Mouse (Mus musculus): Measurements from ENCODE around the gene Siglece. TPM values are rescaled to one million over a fixed set of nuclear protein-coding genes. Genes with fewer than 3 reads are reported as not detected.
A peak's percentile ranks its signal among the peaks of the same experiment; 100 is the strongest.
"Not testable (repeated sequence)": the region's sequence is repeated elsewhere in the genome, so short reads cannot be mapped to it uniquely, and the experiment has no call there.

Gene Siglece
- total RNA-seq (2021) = 1.9 and 2.1 TPM in 2 replicates
- long read RNA-seq, partial matches to known transcripts = 0 of 2 reads
- long read RNA-seq, other reads (novel, unspliced or antisense) = 1 of 2 reads

DNA sequence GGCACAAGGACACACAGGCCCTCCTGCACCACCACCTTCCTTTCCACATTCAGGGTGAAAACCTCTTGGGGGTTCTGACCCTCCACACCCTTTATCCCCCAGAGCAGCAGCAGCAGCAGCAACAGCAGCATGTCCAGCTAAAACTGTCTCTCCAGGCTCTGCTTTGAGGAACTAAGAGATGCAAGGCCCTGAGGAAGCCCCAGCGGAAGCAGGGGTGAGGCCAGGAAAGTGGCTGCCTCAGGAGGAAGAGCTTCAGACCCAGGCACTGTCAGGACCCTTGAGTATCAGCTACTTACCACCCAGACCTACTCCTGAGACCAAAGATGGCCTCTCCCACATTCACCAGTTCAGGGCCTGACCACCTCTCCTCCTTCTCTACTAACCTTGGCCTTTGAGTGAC lies at the start of gene Siglece:
TSS of gene Siglece (minus strand) at position 160 of the 400 bp plus-strand sequence.
- DNase-seq = no peak

DNA sequence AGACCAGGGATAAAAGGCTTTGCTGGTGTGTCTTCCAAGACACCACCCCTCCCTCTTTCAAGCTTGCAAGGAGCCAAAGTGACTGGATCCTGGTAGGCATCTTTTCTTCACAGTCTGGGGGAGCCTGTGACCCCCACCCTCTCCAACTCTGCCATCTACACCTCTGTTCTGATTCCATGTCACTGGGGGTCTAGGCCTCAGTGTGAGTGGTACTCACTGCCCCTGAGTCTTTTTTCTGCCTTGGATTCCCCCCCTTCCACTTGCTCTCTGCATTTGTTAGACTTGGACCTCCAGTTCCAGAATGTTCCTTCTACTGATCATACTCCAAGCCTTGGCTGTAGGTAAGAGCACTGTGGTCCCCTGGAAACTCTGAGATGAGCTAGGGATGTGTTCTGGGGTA lies 30.2 kb upstream of the Siglece start, which contains the start of gene Klk14:
TSS of gene Klk14 (plus strand) at position 301 of the 400 bp plus-strand sequence.
- DNase-seq = no peak

DNA sequence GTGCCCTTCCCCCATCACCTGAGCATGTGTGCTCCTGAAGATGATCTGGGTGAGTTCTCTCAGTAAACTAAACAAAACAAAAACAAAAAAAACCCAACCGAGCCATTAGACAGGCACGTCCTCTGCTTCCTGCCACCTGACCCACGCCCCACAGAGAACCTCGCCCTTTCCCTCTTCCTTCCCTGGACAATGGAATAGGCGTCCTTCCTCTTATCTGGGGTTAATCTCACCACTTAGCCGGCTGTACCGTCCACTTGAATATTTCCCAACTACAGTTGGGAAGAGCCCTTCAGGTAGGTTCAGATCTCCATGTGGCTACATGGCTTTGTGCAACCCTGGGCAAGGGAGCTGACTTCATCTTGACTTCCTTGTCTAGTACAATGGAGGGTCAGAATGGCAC lies 25.1 kb upstream of the Siglece start:
- no peak for DNase-seq

DNA sequence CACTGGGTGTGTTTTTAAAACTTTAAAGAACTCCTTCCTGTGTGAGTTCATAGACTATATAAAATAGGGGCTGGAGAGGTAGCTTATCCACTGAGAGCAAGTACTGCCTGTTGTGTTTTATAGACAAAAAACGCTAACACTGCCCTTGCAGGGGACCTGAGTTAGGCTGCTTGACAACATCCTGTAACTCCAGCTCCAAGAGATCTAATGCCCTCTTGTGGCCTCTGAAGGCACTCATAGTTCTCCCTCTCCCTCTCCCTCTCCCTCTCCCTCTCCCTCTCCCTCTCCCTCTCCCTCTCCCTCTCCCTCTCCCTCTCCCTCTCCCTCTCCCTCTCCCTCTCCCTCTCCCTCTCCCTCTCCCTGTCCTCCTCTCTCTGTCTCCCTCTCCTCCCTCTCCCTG lies 22.6 kb upstream of the Siglece start:
- not testable (repeated sequence) for DNase-seq

DNA sequence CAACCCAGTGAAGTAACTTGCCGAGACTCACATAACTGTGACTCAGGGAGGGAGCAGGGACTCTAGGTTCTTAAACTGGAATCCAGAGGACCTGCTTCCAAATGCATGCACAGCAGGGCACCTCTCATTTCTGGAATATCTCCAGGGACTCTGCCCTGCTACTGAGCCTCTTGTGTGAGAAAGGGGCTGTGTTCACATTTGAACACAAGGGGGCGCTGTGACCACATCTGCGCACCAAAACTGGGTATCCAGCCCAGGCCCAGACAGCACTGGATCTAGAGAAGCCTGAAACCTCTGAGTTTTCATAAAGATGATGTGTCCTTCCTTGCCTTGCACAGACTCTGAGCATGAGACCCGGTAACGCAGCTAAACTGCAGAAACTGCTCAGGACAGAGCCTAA lies 21.0 kb upstream of the Siglece start:
- peak; percentile 63 for DNase-seq

DNA sequence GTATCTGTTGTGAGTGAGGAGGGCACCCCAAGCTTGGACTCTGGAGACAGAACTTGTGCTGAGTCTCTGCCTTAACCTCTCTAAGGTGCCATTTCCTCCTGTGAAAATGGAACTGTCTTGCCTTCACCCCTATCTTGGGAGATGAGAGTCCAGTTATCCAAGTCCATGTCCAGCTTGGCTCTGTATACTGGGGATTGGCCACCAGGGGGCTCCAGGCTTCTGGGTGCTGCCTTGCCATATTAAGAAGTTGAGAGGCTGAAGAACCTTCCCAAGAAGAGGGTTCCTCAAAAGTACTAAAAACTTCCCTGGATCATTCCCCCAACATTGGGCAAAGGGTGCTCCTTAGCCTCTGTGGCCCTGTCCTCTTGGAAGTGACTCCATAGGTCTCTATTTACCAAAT lies 18.6 kb upstream of the Siglece start:
- DNase-seq = peak; percentile 47

DNA sequence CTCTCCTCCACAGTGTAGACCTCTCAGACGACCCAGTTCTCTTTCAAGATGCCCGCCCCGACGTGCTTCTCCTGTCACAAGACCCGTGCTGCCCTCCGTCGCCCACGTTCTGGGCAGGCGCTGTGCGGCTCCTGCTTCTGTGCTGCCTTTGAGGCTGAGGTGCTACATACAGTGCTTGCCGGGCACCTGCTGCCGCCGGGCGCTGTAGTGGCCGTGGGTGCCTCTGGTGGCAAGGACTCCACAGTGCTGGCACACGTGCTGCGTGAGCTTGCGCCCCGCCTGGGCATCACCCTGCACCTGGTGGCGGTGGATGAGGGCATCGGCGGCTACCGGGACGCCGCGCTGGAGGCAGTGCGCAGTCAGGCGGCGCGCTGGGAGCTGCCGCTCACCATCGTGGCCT lies 15.1 kb upstream of the Siglece start:
- DNase-seq = no peak

DNA sequence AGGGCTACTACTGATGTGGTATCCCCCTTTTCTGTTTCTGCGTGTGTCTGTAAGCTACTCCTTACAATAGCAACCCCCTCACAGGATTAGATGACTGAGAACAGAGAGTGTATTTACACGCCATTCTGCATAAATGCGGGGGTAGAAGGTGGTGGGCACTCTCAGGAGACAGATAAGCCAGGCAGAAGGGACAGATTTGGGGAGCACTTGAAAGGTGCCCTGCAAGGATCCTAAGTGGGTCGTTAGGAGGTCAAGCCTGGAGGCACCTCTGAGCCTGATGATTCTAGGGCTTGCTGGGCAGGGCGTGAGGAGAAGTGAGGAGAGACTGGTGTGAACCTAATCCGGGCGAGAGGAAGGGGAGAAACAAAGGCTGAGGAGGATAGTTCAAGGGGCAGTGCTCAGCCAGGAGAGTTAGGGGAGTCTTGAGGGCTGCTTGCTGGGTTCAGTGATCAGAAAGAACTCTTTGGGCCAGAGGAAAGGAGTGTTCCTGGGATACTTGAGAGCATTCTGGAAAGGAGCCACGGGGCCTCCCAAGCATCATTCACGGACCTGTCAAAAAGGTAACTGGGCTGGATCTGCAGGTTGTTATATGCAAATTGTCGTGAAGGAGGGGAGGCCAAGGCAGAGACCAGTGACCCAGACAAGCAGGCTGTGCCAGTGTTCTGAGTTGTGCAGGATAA lies 12.8 kb upstream of the Siglece start:
- DNase-seq = no peak

DNA sequence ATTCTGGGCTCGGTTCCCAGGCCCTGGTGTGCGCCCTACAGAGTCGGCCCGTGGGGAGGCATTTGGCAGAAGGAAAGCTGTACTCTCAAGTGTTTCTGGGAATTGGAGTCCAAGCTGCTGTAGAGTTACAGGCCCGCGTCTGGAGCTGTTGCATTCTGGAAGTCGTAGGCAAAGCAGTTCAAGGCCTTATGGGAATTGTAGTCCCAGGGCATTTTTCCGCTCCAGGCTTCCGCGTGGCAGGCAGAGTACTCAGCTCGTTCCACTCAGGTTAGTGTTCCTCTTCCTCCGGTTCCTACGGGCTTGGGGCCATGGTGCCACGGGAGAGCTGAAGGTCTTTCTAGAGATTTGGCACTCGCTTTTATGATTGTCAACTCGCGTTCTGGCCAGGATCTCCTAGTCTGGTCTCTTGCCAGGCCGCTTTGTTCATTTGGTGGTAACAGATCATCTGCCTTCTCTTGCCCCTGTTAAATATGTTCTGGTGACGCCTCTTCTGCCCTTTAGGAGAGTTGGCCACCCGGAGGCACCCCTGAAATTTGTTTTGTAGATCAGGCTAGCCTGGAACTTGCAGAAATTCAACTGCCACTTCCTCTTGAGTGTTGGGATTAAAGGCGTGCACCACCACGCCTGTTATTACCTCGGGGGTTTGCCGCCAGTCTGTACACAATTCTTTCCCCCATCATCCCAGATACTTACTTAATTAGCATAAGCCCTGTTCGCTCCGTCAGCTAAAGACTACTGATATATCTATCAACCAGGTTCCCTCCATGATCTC lies 12.0 kb upstream of the Siglece start, which contains the start of gene Ctu1:
TSS of gene Ctu1 (plus strand) at position 208 of the 772 bp plus-strand sequence.
- peak; percentile 87 for DNase-seq

DNA sequence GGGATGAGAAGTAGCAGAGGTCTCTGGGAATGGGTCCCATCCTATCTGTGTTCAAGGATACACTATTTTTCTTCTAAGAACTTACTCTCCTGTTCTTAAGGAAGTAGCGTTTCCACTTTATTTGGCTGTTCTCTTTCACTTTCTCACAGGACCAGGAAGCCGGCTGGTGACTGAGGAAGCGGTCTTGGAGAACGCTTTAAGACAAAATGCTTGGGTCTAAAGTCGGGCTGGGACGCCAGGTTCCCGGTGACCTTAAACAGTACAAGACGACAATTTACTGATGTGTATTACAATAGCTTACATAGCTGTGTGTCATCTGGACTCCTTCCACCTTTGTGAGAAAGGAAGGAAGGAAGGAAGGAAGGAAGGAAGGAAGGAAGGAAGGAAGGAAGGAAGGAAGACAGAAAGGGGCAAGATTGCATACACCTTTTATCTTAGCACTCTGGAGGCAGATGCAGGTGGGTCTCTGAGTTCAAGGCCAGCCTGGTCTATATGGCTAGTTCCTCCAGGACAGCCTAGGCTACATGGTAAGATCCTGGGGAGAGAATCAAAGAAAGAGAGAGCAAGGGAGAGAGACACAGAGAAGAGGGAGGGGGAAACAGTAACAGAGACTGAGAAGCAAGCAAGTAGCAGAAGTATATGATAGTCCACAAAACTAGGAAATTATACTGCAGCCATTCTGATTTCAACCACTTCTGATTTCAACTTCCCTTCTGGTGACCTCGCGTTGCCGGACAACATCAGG lies 11.3 kb upstream of the Siglece start:
- DNase-seq = no peak

DNA sequence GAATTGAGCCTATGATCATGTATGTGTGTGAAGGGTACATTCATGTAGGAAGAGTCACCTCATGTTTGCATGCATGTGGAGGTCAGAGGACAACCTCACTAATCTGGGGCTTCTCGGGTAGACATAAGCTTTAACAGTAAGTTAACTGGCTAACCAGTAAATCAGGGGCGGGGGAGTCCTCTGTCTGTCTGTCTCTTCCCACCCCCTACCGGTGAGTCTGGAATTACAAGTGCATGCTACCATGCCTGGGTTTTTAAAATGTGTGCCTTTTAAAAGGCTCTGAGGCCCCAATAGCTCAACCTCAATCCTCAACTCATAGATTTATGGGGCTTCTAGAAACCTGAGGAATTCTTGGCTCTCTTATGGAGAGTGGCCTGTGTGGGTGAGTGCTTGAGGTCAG lies 8.6 kb upstream of the Siglece start:
- peak; percentile 26 for DNase-seq

DNA sequence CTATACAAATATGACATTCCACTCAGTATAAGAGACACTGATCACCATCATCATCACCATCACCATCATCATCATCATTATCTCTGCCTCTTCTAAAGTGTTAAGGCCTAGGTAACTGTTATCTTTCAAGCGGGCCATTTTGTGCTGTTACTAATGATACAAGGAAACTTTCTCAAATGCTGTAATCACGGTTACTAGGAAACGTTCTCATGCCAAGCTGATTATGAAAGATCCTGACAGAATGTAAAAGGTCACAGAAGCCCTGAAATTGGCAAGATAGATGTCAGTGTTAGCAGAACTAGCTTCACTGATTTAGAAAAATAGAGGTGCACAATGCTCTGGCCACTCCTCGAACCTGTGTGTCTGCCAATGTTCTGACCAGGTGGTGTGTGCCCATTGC lies 7.3 kb upstream of the Siglece start:
- not testable (repeated sequence) for DNase-seq

DNA sequence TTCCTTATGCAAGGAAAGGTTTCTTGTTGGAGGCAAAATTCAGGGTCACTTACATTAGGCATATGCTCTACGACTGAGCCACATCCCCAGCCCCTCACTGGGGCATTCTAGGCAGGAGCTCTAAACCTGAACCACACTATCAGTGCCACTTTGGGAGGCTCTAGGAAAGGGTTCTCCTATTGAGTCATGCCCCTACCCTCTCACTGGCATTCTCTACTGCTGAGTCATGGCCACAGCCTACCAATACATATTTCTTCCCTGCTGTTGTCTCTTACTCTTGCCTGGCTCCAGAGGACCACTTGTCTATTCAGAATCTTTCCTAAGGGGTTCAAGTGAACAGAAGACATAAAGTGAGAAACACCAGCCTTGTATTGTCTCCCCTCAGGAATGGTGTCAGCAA lies 2.8 kb upstream of the Siglece start:
- peak; percentile 25 for DNase-seq

DNA sequence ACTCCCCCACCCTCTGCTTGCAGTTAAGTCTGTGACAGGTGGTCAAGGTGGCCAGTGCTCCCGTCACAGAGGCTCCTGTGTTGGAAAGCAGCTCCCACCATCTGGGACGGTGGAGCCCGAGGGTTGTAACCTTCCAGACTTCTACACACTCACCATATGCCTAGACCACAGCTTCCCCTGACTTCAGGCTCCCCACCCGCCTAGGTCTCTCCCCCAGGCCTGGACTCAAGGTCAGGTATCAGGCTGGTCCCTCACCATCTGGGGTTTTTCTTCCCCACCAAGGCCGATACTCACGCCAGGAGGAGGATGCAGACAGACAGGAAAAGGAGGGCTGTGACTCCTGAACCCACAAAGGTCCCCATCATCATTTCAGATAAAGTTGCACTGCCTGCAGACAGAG lies 3.7 kb downstream of the Siglece start:
- no peak for DNase-seq

DNA sequence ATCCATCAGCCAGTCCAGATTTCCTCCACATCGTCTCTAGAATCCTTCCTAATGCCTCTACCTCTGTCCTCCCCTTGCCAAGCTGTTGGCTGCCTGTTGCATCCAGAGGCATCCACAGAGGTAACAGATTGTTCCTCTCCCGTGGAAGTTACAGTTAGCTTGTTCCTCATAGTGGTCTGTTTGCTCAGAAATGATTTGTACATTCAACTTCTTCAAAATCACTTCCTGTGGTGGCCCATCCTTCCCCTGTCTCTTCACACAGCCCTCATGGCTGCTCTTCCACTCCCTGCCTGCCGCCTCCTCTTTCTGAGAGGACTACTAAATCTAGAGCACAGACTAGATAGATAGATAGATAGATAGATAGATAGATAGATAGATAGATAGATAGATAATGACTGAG lies 5.4 kb downstream of the Siglece start:
- DNase-seq = no peak

DNA sequence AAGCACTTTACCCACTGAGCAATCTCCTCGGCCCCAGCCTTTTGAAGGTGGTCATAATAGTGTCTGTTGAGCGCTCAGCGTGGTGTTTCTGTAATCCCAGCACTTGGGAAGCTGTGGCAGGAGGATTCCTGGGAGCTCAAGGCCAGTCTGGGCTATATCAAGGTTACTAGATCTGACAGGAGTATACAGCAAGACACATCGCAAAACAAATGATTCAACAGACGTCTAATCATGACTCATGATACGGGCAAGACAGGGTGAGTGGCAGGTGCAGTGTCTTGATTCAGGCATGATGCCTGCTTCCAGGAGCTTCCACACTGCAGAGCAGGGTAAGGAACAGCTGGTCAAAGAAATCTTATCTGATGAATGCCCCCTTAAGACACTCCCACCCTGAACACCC lies 7.3 kb downstream of the Siglece start:
- DNase-seq = no peak

DNA sequence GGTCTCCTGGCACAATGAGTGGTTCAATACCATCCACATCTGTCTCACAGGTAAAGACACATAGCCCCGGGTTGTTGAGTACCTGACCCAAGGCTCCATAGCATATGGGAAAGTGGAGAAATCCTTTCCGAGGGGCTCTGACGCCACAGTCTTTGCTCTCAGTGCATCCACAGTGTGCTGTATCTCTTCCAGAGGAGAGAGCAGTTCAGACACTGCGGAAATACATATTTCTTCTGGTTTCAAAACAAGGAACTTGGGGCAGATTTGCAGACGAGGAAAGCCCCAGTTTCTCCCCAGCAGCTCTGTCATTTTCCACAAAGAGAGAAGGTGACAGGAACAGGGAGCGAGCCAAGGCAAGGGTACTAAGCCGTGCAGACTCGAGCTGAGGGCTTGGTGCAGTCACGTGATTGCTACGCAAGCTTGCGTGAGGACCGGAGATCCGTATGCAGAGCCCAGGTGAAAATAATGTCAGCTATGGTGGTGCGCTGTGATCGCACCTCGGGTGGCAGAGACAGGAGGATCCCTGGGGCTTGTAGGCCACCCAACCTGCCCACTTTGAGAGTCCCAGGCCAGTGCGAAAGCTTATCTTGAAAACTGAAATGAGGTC lies 16.8 kb downstream of the Siglece start:
- no peak for DNase-seq

DNA sequence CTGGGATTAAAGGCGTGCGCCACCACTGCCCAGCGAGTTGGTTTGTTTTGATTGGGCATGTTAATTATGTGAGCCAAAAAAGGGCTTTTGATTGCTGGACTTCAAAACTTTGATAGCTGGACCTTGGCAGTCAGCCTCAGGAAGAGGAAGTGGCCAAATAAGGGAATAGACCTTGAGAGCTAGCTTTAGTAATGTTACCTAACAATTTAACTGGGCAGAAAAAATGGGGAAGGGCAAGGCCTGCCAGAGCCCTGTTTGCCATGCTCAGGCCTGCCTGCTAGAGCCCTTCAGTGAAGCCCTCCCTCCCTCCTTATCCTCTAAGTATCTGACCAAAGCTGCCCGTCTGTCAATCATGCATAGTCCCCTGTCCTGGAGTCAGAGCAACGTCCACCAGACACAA lies 17.4 kb downstream of the Siglece start:
- peak; percentile 34 for DNase-seq

DNA sequence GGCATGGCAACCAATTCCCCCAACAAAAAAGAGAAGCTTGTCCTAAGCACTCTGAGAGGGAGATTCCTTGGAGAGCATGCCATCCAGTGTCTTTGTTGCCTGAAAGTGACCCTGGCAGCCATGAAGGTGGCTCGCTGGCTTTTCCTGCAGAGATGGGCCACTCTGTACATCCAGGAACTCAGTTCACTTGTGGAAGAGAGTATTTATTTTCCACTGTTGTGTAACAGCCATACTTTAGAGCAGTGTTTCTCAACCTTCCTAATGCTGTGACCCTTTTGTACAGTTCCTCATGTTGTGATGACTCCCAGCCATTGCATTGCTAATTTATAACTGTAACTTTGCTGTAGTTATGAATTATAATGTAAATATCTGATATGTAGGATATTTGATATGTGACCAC lies 22.8 kb downstream of the Siglece start:
- DNase-seq = no peak

DNA sequence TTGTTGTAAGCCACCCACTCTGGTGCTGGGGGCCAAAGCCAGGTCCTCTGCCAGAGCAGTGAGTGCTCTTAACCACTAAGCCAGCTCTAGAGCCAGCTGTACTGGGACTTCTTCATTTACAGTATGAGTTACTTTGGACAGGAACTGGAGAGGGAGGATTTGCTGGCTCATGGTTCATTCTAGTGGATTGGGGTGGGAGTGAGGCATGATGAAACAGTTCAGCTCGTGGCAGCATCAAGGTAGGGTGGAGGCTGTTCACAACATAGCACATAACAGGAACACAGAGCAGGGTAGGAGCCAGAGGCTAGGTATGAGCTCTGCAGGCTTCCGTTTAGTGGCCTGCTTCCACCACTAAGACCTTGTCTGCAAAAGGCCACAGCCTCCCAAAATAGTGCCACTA lies 23.8 kb downstream of the Siglece start:
- DNase-seq = no peak

DNA sequence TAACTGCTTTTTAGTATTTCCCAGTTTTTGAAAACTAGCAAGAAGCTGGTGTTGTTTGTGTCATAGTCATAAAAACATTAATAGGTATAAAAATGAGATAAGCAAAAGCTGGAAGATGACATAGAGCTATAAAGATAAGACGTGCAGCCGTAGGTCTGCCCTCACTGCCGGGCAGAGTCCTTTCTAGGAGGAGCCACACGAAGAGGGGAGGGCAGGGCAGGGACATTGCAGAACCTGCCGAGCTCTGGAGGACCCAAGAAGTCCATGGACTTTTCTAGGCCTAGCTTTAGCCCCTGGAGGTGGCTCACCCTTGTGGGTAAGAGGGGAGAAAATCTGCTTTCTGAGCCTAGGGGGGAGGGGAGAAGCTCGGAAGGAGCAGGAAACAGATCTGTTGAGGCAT lies 25.5 kb downstream of the Siglece start, which contains the start of gene Ceacam18:
TSS of gene Ceacam18 (plus strand) at position 208 of the 400 bp plus-strand sequence.
- no peak for DNase-seq

DNA sequence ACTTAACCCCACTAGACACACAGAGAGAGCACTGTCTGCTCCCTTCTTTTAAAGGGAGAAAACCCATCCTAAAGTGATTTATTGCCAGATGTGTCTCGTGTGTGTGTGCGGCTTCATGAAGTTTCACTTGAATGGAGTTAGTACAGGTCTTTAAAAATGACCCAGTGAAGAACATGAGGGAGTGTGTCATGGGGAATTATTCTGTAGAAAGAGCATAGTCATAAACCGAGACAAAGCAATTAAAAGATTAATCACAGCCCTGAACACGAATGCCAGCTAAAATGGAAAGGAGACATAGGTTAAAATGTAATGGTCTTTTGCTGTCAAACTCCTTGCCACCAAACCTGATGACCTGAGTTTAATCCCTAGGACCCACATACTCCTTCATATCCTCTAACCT lies 26.0 kb downstream of the Siglece start:
- DNase-seq = no peak
